Mouse (Mus musculus) bone marrow macrophage, adult 2 months (primary cell): ENCODE results near the gene Tspan5.

Source experiments
- CTCF ChIP-seq: IDR thresholded peaks from 2 replicates; pipeline ENCODE4 v1.5.1; 2012; ENCODE audit warnings: low read depth, mild to moderate bottlenecking, low read length, moderate library complexity
- POLR2A ChIP-seq: IDR thresholded peaks from 2 replicates; pipeline ENCODE4 v1.6.1; 2012; ENCODE audit warnings: mild to moderate bottlenecking, low read depth, low read length, borderline replicate concordance

- TF ChIP-seq CTCF (no peak), POLR2A (no peak)
Measured at GRCm38 (mm10) chr3:138742566-138742930, 553 bp downstream of the Tspan5 start.
